Mouse (Mus musculus) spleen, adult 18-20 months (tissue): ENCODE measurements around the gene BC048671.

Source experiments
- DNase-seq, 2 experiments: peaks; one replicate each; pipeline ENCODE4 v3.0.0; 2022; ENCODE audit warnings: mixed read lengths in 2 of 2

BC048671 gene

DNA sequence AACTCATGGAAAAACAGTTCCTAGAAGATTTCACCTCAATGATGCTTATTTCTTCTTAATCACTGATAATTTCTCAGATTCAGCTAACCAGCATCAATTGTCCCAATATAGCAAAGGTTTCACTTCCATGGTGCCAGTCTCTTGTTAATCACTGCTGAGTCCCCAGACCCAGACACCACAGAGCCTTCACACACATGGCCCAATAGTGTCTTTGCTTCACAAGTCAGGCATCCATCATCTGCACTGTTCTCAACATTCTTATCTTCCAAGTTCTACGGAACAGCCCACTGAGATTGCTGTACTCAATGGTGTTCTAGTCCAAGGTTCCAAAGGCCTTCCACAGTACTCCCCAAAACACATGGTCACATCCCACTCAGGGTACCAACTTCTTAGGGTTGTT is at the start of gene BC048671:
Gene BC048671 (plus strand): TSS at position 301 of the 400 bp plus-strand sequence.
- DNase-seq: no peak

DNA sequence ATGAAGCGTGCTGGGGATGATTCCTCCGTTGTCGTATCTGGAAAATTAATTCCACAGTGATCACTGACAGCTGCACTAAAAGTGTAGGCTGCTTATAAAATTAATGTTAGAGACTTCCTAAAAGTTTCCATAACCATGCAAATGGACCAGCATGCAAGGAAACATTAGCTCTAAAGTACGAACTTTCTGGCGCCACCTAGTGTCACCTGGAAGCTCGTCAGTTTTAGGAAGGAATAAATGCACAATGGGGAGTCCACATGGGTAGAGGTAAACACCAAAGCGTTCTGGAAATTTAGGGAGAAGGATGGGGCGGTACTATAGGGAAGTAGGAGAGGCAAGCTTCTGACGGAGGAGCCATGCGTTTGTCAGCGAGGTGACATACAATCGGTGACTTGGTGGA is 12.8 kb upstream of the BC048671 start:
- DNase-seq: no peak

DNA sequence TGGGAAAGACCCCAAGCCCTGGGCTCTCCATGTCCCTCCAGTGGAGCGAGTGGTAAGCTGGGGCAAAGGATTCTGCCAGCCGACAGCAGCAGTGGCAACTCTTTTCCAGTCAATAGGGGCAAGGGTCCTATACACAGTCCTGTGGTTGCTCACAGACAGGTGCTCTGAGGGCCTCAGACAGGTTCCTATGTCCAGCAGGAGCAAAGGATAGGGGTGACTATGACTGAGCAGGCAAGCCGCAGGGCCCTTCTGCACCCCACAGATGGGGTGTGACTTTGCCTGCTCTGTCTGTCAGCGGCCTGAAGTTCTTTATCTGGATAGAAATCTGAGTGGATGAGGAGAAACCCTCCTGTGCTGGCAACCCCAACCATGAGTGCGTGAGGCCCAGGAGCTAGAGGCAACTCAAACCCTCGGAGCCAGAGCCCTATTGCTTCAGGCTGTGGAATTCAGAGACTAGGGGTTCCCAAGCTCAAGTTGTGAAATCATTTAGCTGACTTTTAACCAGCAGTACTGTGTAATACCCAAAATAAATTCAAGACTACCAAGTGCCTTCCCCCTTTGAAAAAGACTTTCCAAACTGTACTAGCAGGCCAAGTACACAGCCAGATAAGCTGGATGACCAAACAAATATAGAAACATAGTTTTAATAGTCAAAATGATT is 5.4 kb downstream of the BC048671 start:
- DNase-seq: no peak

DNA sequence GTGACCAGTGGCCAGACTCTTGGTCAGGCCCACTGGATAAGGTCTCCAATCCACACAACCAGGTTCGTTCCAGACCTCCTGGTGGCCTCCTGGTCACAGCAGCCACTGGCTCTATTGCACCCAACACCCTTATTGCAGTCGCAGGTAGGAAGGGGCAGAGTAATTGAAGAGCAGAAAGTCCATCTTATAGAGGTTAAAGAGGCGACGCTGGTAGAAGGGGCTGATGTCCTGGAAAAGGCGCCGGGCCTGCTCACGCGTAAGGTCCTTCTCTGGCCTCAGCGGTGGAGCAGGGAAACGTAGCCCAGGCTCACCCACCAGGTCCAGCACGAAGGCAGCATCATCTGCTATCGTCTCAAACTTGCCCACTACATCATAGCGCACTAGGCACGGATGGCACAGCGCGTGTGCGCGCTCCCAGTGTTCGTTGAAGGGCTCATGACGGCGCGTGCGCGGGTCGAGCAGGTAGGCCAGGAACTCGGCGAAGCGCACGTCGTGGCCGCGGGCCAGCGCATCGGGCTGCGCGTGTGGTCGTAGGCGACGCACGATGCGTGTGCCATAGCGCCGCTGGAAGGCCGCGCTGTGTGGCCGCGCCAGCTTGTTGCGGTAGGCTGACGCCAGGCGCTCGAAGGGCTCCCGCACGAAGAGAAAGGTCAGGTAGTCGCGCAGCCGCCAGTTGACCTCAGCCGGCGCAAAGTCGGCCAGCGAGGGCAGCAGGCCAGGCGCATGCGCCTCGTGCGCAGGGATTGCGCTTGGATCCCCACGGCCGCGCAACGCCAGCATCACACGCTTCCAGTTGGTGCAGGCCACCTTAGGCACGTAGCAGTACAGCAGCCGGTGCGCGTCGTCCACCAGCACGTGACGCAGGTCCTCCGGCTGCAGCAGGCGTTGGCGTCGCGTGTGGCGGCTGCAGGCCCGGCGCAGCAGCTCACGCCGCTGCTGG is 8.1 kb downstream of the BC048671 start:
- no peak for DNase-seq

DNA sequence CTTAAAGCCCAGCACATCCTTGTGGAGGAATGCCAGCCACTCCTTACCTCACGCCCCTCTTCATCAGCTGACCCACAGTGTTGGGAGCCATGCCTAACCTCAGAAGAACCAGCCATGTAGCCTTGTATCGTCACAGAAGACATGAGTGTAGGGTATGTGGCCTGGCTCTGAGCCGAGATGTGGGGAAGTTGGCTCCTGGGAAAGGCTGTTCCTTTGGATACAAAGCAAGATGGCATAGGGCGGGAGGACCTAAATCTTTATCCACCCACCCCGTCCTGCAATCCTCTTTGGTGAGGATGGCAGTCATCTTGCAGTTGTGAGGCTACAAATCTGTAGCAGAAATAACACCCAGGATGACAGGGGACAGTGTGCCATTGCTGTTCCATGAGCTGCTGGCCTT is 14.9 kb downstream of the BC048671 start:
- DNase-seq: no peak

DNA sequence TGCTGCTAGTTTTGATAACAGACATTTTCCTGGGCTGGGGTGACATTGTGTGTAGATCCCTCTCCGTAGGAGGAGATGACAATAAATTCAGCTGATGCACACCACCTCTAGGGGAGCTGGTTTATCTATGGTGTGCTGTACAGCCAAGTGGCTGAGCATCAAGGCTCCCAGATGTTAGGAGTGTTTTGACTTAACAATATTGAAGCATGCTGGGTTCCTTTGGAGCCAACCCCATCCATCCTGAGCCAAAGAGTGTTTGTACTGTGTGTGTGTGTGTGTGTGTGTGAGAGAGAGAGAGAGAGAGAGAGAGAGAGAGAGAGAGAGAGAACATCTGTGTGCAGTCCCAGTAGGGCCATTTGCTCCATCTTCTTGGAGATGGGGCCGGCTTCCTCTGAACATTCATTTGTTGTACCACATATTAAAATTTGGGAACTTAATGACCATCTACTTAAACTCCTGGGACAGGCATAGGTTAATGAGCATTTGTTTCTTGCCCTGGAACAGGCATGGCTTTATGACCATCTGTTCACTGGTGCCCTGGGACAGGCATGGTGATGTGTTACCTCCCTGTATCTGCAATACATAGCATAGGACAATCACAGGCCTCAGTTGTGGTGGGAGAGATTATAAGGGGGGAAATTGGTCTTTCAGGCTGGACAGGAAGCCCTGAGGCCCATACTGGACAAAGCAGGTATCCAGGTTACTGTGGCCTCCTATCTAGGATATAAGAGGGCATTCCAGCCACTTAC is 16.7 kb downstream of the BC048671 start:
- no peak for DNase-seq

DNA sequence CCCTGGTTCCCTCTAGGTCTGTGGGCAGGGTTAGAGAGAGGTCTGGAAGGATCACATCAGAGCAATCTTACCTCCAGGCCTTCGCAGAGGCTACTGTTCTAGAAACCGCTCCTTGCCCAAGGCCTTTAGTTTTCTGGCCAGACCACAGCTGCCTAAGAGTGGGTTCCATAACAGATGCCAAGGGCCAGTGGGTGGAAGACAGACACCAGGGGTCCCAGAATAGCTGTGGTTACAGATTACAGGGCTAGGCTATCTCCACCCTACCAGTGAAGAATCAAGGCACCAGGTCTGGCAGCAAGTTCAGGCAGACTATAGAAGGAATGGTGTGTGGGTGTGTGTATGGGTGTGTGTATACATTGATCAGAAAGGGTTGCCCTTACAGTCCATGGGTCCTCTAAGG is 18.0 kb downstream of the BC048671 start:
- DNase-seq: no peak

DNA sequence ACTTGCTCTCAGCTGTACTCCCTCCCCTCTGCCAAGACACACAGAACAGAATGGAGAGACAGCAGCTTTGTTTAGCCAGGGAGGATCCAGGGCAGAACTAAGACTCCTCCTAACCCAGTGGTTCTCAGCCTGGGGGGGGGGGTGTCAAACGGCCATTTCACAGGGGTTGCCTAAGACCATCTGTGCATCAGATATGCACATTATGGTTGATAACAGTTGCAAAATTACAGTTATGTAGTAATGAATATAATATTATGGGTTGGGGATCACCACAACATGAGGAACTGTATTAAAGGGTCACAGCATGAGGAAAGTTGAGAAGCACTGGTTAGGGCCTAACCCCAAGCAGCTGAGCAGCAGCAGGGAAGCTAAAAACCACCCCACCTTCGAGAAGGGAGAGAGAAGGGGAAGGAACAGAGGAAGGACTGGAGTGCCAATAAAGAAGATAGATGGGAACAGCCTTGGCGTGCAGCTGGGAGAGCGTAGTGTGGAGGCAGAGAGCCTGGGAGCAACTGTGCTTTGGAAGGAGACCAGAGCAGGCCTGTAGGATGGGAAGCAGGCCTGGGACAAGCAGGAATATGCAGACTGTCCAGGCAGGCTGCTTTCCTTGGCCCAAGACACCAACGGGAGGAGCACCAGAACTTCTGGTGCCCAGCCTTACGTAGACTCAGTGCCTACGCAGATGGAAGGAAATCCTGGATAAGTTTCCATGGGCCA is 18.6 kb downstream of the BC048671 start:
- DNase-seq: no peak

DNA sequence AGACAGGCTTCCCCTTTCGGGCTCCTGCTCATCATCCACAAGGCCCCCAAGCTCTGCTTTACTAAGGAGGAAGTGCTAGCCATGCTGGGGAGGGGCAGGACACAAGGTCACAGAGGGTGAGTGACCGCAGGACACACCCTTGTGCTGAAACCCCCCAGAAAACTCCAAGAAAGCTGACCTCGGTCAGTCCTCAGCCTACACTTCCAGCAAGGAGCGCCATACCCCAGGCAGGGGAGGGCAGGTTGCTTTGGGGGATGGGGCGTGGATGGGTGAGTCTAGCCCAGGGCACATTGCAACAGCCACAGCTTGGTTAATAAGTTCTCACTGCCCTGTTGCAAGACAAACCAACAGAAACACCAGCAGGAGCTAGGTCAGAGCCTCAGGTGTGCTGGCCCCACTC is 19.4 kb downstream of the BC048671 start:
- no peak for DNase-seq

DNA sequence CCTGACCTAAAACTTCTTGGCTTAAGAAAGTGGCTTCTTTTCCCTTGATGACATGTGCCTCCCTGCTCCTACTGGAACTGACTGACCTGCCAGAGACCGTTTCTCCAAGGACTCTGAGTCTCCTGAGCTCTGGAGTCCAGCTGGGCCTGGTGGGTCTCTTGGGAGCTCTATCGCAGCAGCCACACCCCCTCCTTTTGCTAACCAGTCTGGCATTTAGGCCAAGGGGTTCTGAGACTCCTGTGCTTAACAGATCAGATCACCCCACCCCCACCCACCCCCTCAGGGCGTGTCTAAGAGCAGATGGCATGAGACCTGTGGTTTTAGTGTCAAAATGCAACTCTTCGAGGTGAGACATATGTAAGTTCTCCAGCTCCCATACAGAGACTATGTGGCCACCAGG is 20.8 kb downstream of the BC048671 start:
- DNase-seq: no peak

DNA sequence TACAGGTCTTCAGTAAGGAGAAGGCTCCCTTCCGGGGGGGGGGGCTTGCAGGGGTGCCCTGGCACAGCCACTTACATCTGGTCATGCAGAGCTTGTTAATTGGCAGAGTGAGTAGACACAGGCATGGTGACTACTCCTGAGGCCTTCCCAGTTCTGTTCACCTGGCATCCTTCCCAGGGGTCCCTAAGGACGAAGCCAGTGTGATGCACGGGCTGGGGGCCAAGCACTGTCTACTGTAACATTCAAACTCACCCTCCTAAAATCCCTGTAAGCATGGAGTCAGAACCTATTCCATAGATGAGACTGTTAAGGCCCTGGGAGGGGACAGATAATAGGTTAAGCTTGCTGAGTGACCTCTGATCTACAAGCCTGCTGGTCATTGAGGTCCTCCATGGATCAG is 23.0 kb downstream of the BC048671 start:
- DNase-seq: no peak

DNA sequence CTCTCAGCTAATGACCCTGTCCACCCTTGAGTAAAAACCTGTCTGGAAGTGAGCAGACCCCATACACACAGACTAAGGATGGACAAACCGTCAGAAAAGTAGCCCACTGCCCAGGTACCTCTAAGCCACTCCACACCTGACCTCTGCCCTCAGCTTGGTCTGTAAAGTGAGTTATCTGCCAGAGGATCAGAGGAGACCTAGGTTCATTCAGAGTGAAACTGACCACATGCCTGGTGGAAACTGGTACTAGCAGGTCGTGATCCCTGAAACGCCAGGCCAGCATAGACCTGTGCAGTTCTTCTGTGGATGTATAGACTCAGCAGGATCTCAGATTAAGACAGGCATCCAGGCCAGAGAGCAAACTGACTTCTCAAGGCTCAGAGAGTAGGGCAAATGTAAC is 23.4 kb downstream of the BC048671 start:
- DNase-seq: no peak

DNA sequence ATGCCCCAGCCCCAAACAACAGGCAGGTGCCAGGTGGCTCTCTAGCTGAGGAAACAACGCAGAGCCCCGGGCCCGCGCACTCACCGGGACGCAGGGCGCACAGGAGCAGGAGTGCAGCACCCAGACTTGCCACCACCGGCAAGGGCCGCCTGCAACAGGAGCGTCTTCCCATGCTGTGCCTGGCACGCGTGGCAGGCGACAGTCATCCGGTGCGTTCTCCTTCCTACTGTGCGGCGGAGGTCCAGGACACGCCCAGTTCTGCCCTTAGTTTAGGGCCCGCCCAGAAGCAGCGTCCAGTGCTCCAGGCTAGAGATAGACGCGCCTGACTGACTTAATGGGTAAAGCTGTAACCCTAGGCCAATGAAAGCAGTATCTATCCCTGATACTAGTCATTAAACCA is 24.0 kb downstream of the BC048671 start, which contains the start of gene Chst13:
Gene Chst13 (minus strand): TSS at position 195 of the 400 bp plus-strand sequence.
- no peak for DNase-seq

DNA sequence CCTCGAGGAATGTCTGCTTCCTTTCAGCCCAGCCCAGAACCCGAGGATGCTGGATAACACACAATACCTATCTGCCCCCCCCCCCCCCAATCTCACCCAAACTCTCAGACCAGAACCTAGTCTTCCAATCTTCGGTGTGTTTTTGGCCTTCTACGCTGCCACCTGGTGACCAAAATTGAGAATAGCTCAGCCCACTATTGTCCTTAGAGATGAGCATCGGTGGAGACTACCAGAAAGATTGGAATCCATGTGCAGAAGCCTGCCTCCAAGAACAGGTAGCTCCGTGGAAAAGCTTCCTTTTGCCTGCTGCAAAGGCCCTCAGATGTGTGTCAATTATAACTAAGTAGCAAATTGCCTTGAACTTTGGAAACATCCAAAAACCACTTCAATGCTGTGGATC is 26.7 kb downstream of the BC048671 start:
- no peak for DNase-seq

DNA sequence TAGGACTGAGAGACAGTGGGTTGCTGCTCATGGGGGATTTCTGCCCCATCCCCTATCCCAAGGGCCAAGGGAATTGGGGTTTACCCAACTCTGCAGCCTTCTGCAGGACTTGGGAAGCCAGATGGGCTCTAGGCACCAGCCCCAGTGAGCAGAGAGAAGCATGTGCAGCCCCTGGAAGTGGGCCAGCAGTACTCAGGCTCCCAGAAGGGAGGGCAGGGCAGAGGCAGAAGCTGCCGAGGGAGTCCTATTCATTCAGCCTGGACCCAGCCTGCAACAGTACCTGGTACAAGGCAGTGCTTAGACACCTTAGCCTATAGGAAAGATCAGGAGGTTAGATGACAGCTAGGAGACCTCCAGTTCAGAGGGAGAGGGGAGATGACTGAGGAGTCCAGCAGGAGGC is 28.9 kb downstream of the BC048671 start:
- DNase-seq: no peak

DNA sequence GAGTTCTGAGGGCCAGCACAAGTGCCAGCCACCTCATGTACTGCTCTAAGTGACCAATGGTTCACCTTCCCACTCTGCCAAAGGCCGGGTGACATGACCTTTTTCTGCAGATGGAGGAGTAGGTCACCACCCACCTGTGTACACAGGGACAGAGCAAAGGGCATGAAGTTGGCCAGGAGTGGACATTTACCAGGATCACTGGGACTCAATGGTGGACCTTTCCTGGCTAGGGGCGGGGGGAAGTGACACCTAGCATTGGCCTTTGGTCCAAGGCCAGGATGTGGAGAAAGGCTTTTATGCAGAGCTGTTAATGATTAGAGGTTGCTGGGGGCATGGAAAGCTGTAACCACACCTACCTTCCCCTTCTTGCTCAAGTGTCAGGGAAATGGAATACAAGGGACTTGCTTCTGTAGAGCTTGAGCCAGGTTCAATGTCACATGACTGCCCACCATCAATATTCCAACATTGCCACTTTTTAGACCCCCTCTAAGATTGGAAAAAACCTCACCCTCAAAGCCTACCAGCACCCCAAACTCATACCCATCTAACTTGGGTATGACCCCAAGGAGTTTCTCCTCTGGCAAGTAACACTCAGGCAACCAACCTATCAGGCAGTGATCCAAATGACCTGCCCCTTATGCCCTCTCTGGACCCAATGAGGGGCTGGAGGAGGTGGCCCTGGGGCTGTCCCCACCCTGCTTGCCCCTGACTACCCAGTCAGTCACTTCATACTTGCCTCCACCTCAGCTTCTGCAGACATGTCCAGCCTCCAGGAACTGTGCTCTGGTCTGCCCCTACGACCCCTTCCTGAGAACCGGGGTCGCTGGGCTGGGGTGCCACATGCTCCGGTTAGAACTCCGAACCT is 31.8 kb downstream of the BC048671 start, which contains the start of gene Uroc1:
Gene Uroc1 (plus strand): TSS at position 724 of the 865 bp plus-strand sequence.
- no peak for DNase-seq

DNA sequence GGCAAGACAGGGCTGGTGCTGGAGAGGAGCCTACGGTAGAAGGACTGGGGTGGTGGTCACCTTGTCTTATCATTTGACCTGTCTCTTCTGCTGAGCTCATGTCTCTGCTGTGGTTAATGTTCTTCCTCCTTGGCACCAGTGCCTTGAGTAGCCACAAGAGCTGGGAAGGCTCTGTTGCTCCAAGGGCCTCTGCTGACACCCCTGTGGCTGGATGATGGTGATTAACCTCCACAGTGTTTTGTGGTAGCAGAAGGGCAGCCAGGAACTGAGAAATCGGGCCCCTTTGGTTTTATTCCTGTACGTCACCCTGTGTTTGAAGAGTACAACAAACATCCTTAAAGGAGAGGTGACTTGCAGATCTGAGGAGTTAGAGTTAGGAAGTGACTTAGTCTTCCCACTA is 33.2 kb downstream of the BC048671 start:
- no peak for DNase-seq

DNA sequence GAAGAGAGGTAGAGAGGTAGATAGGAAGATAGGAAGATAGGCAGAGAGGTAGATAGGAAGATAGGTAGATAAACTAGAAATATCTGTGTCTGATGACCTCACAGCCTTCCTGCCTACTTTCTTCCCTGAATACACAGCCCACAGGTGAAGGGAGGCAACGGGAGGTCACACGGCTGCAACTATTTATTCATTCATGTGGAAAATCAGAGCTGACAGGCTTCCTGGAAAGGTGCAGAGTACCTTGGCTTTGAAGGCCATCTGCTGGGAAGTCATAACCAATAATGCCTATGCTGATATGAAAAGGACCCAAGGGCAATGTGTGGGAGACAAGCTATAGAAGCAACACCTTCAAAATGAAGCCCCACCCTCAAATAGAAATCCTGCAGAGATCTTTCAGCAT is 41.3 kb downstream of the BC048671 start:
- no peak for DNase-seq

DNA sequence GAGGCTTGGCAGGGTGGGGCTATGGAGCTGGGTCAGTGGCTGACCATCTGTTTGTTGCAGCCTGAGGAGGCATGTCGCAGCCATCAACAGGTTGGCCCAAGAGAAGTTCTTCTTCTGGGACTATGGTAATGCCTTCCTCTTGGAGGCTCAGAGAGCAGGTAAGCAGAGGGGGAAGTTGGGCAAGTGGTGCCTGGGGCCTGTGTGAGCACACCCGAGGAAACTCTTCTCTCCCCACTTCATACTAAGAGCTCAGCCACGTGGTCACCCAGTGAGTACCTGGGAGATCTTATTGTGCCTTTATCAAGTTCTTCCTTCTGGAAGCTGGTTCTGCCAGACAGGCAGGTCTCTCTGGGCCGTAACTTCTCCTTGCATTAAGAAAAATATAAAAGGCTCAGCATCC is 46.2 kb downstream of the BC048671 start:
- DNase-seq: no peak

DNA sequence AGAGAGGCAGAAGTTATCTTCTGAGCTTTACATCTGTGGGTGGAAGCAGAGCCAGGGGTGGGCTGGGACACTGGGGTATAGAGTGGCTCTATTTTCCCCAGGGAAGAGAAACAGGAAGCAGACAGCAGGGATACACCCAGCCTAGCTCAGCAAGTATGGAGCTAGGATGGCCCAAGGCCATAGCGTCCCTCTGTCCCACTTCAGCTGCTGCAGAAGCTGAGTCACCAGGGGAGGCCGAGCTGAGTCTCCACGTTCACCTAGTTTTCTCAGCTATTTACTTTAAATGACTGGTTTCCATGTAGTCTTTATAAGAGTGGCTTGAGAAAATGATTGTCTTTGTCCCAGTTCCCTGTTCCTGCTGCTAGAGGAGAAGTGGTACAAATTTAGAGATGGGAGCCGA is 47.5 kb downstream of the BC048671 start:
- DNase-seq: no peak

DNA sequence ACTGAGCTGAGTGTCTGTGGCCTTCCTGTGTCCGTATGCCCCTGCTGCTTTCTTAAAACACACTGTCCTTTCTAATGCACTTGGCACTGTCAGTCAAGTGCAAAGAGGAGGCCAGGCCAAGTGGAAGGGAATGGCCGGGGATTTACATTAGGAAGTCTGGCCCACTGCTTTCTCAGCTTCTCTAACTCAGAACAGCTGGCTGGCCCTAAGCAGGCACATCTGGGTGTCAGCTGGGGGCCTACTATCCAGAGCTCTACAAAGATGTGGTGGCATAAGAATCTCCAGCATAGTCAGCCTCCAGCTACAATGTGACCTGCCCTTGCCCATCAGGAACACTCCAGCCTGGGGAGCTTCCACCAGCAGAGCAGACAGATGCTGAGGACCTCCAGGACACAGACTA is 49.0 kb downstream of the BC048671 start:
- no peak for DNase-seq
